Mouse (Mus musculus) CH12.LX (cell line): ENCODE measurements around the gene Bmp6. TPM values are rescaled to one million over a fixed set of nuclear protein-coding genes. Genes with fewer than 3 reads are reported as not detected.

Experiments used
- DNase-seq: peaks from one replicate; pipeline ENCODE4 v3.0.0-alpha.2; 2013; ENCODE audit errors: extremely low read depth
- H3K27ac ChIP-seq: 2 replicates; pipeline ENCODE4 v1.5.1; 2012; ENCODE audit warnings: low read depth, mild to moderate bottlenecking, control low read depth, moderate library complexity; ENCODE audit not compliant: insufficient read depth
- H3K27me3 ChIP-seq: replicated peaks from 2 replicates; pipeline ENCODE3; 2012; ENCODE audit warnings: inconsistent platforms
- H3K36me3 ChIP-seq, 2 experiments: replicated peaks in 1 of 2; 2 replicates each; pipeline versions ENCODE3 to v1.6.1; 2012; ENCODE audit warnings: inconsistent platforms in 1 of 2, low read length in 1 of 2, mild to moderate bottlenecking in 1 of 2, mixed read lengths in 1 of 2, moderate library complexity in 1 of 2; ENCODE audit not compliant: control insufficient read depth in 1 of 2, insufficient read depth in 1 of 2
- H3K4me1 ChIP-seq, 2 experiments: 2 replicates each; pipeline ENCODE4 v1.6.1; 2012; ENCODE audit warnings: inconsistent platforms in 1 of 2, moderate library complexity in 1 of 2; ENCODE audit not compliant: insufficient read depth in 2 of 2, control insufficient read depth in 1 of 2
- H3K4me2 ChIP-seq: 2 replicates; pipeline ENCODE4 v1.6.1; 2012; ENCODE audit warnings: low read depth, mild to moderate bottlenecking, control low read depth; ENCODE audit not compliant: poor library complexity, insufficient read depth, severe bottlenecking
- H3K4me3 ChIP-seq, 3 experiments: fragments of 150-350 bp in 1 of 3; sonication (generic) in 1 of 3; replicated peaks in 1 of 3; 2 replicates each; pipeline versions ENCODE3 to v1.5.1; 2011 to 2012; ENCODE audit warnings: low read depth in 2 of 3, low read length in 2 of 3, mild to moderate bottlenecking in 2 of 3, moderate library complexity in 2 of 3, control low read depth in 1 of 3, improper control_type of control experiment in 1 of 3, inconsistent platforms in 1 of 3, mixed read lengths in 1 of 3; ENCODE audit not compliant: poor library complexity in 1 of 3
- H3K79me2 ChIP-seq: replicated peaks from 2 replicates; pipeline ENCODE4 v1.6.1; 2012; ENCODE audit warnings: mild to moderate bottlenecking, moderate library complexity; ENCODE audit not compliant: control insufficient read depth, poor library complexity, insufficient read depth, severe bottlenecking; ENCODE audit errors: extremely low read depth
- H3K9ac ChIP-seq: 2 replicates; pipeline ENCODE4 v1.6.1; 2012; ENCODE audit warnings: low read depth, mild to moderate bottlenecking, control low read depth, moderate library complexity; ENCODE audit not compliant: insufficient read depth
- H3K9me3 ChIP-seq: replicated peaks from 2 replicates; pipeline ENCODE3; 2012; ENCODE audit warnings: low read length, inconsistent platforms, mixed read lengths
- CHD2 ChIP-seq: IDR thresholded peaks from 2 replicates; pipeline ENCODE4 v1.6.1; 2011; ENCODE audit warnings: low read length, improper control_type of control experiment
- CTCF ChIP-seq, 2 experiments: IDR thresholded peaks in 1 of 2; conservative IDR thresholded peaks in 1 of 2; 2 replicates each; pipeline ENCODE4 v1.5.1; 2011 to 2012; ENCODE audit warnings: low read depth in 2 of 2, low read length in 2 of 2, improper control_type of control experiment in 1 of 2, inconsistent platforms in 1 of 2, mild to moderate bottlenecking in 1 of 2, moderate library complexity in 1 of 2
- E2F4 ChIP-seq: IDR thresholded peaks from 2 replicates; pipeline ENCODE4 v1.6.1; 2011; ENCODE audit warnings: low read depth, low read length, improper control_type of control experiment; ENCODE audit not compliant: insufficient replicate concordance
- ETS1 ChIP-seq: conservative IDR thresholded peaks from 2 replicates; pipeline ENCODE4 v1.6.1; 2012; ENCODE audit warnings: low read depth, mild to moderate bottlenecking, inconsistent platforms, low read length, improper control_type of control experiment, moderate library complexity
- JUN ChIP-seq: IDR thresholded peaks from 2 replicates; pipeline ENCODE4 v1.6.1; 2011; ENCODE audit warnings: low read depth, mild to moderate bottlenecking, low read length, improper control_type of control experiment, moderate library complexity; ENCODE audit not compliant: insufficient read depth
- MAZ ChIP-seq: IDR thresholded peaks from 2 replicates; pipeline ENCODE4 v1.6.1; 2012; ENCODE audit warnings: low read depth, mild to moderate bottlenecking, inconsistent platforms, low read length, improper control_type of control experiment, moderate library complexity
- MXI1 ChIP-seq: IDR thresholded peaks from 2 replicates; pipeline ENCODE4 v1.6.1; 2011; ENCODE audit warnings: mild to moderate bottlenecking, low read depth, low read length, improper control_type of control experiment
- POLR2A ChIP-seq: IDR thresholded peaks from 2 replicates; pipeline ENCODE4 v1.6.1; 2011; ENCODE audit warnings: low read depth, mild to moderate bottlenecking, improper control_type of control experiment, low read length
- POLR2AphosphoS2 ChIP-seq: IDR thresholded peaks from 2 replicates; pipeline ENCODE4 v1.6.1; 2011; ENCODE audit warnings: low read depth, low read length, improper control_type of control experiment
- RCOR1 ChIP-seq: conservative IDR thresholded peaks from 2 replicates; pipeline ENCODE4 v1.6.1; 2012; ENCODE audit warnings: low read depth, mild to moderate bottlenecking, inconsistent platforms, low read length, improper control_type of control experiment
- ZC3H11A ChIP-seq: IDR thresholded peaks from 2 replicates; pipeline ENCODE4 v1.6.1; 2012; ENCODE audit warnings: low read depth, mild to moderate bottlenecking, inconsistent platforms, low read length, improper control_type of control experiment
- dilution Hi-C: fragments of 300-500 bp; cut with MboI; formaldehyde crosslinking; loops from 2 replicates; pipeline ENCODE4 v1.14.3; 2020; ENCODE audit warnings: low sequenced_read_pairs; ENCODE audit not compliant: extremely low pct_unique_long_range_greater_than_20kb, extremely low pct_ligation_motif_present
- in situ Hi-C: fragments of 300-500 bp; cut with MboI; formaldehyde crosslinking; loops from 3 replicates; pipeline ENCODE4 v1.14.3; 2019; ENCODE audit warnings: low sequenced_read_pairs, low pct_ligation_motif_present, low pct_unique_long_range_greater_than_20kb, mixed read lengths
- polyA plus RNA-seq: library from polyadenylated mRNA; unstranded; fragments of >175 nt; gene quantifications from 2 replicates; pipeline ENCODE4 v1.2.1, GENCODE M21; 2012; ENCODE audit warnings: low read depth; ENCODE audit not compliant: insufficient read length
- total RNA-seq, 2 experiments: library from RNA; depleted of rRNA; stranded (reverse); fragments of 300-350 nt in 1 of 2; fragments of >200 nt in 1 of 2; gene quantifications; 2 replicates each; pipeline ENCODE4 v1.2.3; 2012 to 2014

Gene Bmp6
- total and polyA plus RNA-seq, 3 experiments, result 0.16 to 3.5 (median 0.77) TPM

DNA sequence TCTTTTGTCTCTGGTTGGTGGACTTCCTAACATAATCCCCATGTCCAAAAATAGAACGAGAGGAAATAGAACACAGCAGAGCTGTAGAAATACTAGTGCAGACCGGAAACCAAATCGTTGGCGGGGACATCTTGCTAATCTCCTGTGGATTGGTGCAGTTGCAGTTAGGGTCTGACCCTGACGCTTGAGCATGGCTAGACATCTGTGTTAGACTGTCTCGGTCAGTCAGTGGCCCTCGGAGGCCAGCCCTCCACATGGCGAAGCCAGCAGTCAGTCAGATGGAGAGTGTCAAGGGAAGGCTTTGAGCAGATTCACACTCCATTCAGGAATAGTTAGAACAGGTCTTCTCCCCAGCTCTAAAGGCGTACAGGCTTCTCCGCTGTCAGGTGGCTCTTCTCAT lies 95.3 kb downstream of the Bmp6 start:
- H3K4me3 ChIP-seq, result no peak overlapping the region
- no peaks in the 10 kb centered on the region for H3K9me3 ChIP-seq
- H3K27me3 ChIP-seq, result no peaks in the 10 kb centered on the region
- no peak for TF ChIP-seq MAZ
- no peak for TF ChIP-seq CHD2
- no peak for TF ChIP-seq CTCF (conservative IDR thresholded peaks at IDR 0.05 in 1 of 2, IDR thresholded peaks at IDR 0.05 in 1 of 2; ENCODE audit: low read depth in 2 of 2, low read length in 2 of 2)
- no peak for TF ChIP-seq ETS1
- no peak for TF ChIP-seq E2F4
- TF ChIP-seq POLR2A, result no peak
- no peaks in the 10 kb centered on the region for H3K36me3 ChIP-seq
- dilution Hi-C loops, result no loop called here
- no peak for DNase-seq
- no peaks in the 10 kb centered on the region for H3K79me2 ChIP-seq
- in situ Hi-C loops, result no loop called here
- H3K27ac ChIP-seq, result no peak overlapping the region
- no peak overlapping the region for H3K9ac ChIP-seq
- H3K4me2 ChIP-seq, result no peak overlapping the region
- H3K4me1 ChIP-seq, result peaks cover 0 to 9% of the 10 kb centered on the region in 2 experiments; a peak in 2 of 4 replicates

DNA sequence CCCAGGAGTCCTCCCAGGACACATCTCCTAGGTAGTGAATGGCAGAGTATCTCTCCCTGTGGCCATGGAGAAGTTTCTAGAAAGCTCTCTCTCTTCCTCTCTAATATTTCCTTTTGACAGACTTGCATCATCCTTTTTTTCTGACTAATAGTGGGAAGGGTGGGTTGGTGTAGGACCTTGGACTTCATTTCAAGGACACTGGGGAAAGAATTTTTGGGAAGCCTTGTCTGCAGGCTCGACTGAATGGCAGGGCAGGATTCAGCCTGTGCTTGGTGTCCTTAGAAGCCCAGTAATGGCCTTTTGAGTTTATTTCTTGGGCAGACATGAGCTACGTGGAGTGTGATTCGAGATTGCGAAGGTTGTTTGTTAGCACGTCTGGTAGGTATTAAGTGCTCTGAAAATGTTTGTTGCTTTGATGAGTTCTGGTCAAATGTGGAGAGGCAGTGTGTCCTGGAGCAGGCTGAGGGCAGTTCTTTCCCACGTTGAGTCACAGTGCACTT lies 103.7 kb downstream of the Bmp6 start:
- Histone ChIP-seq H3K9me3 (no peaks in the 10 kb centered on the region), H3K79me2 (no peaks in the 10 kb centered on the region), H3K9ac (no peak overlapping the region), H3K4me3 (no peak overlapping the region), H3K27me3 (no peaks in the 10 kb centered on the region), H3K36me3 (no peaks in the 10 kb centered on the region), H3K4me1 (no peaks in the 10 kb centered on the region), H3K4me2 (no peak overlapping the region), H3K27ac (no peak overlapping the region)
- DNase-seq, result no peak
- in situ Hi-C loops, result no loop called here
- TF ChIP-seq RCOR1 (no peak), POLR2AphosphoS2 (no peak), POLR2A (no peak)
- dilution Hi-C loops, result no loop called here

DNA sequence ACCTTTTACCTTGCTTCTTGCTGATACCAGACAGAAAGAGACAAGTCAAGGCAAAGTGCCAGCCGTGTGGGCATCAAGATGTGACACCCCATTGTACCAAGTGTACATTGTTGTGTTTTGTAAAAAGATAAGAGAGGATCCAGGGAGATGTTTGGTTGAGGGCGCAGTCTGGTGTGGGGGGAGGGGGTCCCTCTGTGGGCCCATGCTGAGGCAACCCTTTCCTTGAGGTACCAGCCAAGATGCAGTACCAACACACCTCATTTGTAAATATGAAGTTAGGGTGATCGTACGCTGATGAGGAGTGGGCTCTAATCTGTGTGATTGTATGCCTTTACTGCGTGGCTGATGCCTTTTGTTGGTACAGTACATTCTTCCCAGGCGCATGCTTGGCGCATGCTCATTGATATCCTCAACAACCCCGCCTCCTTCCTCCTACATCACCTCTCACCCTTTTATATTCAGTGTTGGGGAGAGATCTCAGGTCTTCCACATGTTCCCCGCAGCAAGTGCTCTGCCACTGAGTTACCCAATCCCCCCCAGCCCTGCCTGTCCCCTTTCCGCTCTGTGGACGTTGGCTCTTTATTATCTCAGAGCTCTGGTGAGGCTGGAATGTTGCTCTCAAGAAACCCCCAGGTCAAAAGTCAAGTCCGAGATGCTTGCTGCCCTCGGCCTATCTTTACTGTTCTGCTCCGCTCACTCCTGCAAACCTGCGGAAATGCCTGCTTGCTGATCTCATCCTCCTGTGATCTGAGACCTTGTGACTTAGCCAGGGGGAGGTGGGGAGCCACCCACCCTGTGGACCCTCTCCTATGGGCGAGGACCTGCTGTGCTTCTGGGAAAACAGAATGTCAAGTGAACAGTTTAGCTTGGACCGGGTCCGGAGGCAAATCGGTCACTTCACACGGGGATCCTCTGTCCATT lies 105.4 kb downstream of the Bmp6 start:
- TF ChIP-seq MXI1, result no peak
- TF ChIP-seq JUN, result no peak
- TF ChIP-seq ZC3H11A, result no peak
- TF ChIP-seq CTCF (conservative IDR thresholded peaks at IDR 0.05 in 1 of 2, IDR thresholded peaks at IDR 0.05 in 1 of 2; ENCODE audit: low read depth in 2 of 2, low read length in 2 of 2), result no peak
- TF ChIP-seq, all 38 proteins: peak for 0
- Histone ChIP-seq H3K27ac (no peak overlapping the region), H3K9ac (no peak overlapping the region), H3K4me3 (no peak overlapping the region), H3K79me2 (no peaks in the 10 kb centered on the region), H3K4me1 (peaks cover 3 to 7% of the 10 kb centered on the region in 2 experiments; a peak in 3 of 4 replicates), H3K4me2 (no peak overlapping the region), H3K36me3 (no peaks in the 10 kb centered on the region), H3K9me3 (no peaks in the 10 kb centered on the region), H3K27me3 (no peaks in the 10 kb centered on the region)
- in situ Hi-C loops, result no loop called here
- dilution Hi-C loops, result no loop called here
- DNase-seq, result no peak
